Mouse (Mus musculus): ENCODE data around the gene Cys1.

DNA sequence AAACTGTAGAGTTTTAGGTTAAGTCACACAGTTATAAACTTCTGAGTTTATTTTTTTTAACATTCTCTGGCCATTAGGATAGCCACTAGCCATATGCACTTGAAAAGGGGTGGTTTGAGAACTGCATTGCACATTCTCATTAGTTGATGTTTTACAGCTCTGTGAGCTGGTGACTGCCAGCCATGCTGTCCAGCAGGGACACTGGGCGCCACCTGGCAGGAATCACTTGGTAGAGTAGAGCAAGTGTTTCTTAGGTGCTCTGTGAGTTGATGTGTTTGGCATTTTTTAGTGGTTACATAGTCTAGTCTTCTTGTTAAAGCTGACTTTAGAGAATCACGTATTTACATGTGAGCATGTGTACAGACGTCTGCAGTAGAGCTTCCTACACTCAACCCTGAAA is 25.2 kb downstream of the Cys1 start:
- no peak for TF ChIP-seq CTCF (IDR thresholded peaks at IDR 0.05; ENCODE audit: low read depth, low read length)
- TF ChIP-seq GATA2 (IDR thresholded peaks at IDR 0.05; ENCODE audit: borderline replicate concordance, low read depth, low read length) = no peak
- no peak for TF ChIP-seq GATA1 (IDR thresholded peaks at IDR 0.05; ENCODE audit: borderline replicate concordance, low read length)
- no peak for TF ChIP-seq TAL1 (conservative IDR thresholded peaks at IDR 0.05; ENCODE audit: low read depth, low read length)

Data from G1E (cell line).